Mouse (Mus musculus): Measurements from ENCODE around the gene Kmt5a. TPM values are rescaled to one million over a fixed set of nuclear protein-coding genes. Genes with fewer than 3 reads are reported as not detected.
A peak's percentile ranks its signal among the peaks of the same experiment; 100 is the strongest.

Kmt5a gene
- polyA plus RNA-seq, 1 experiment from 2014 or later: 61.3 TPM

GRCm38 (mm10) chr5:124506731-124507359, 67.1 kb downstream of the Kmt5a start:
- Histone ChIP-seq H3K4me3 (no peak overlapping the region), H3K4me1 (peaks cover 31% of the 10 kb centered on the region; the same call in 1 of the 2 replicates), H3K4me2 (no peak overlapping the region), H3K9me3 (no peaks in the 10 kb centered on the region), H3K36me3 (peaks cover 21% of the 10 kb centered on the region), H3K9ac (no peak overlapping the region), H3K27ac (no peak overlapping the region), H3K27me3 (no peaks in the 10 kb centered on the region)
- WGBS: 36% methylated on average over 10 of the region's 10 CpGs
- no peak for ATAC-seq (ENCODE audit: borderline replicate concordance, extremely low read depth, low FRiP score, low TSS enrichment)

GRCm38 (mm10) chr5:124509200-124509599, 69.5 kb downstream of the Kmt5a start:
- Histone ChIP-seq H3K4me2 (no peak overlapping the region; the same call in 1 of the 2 replicates), H3K36me3 (peaks cover 11% of the 10 kb centered on the region), H3K27ac (peak overlapping the region; percentile 87), H3K27me3 (no peaks in the 10 kb centered on the region), H3K4me1 (peaks cover 31% of the 10 kb centered on the region; the same call in 1 of the 2 replicates), H3K9me3 (no peaks in the 10 kb centered on the region), H3K4me3 (no peak overlapping the region), H3K9ac (no peak overlapping the region)
- ATAC-seq (ENCODE audit: borderline replicate concordance, extremely low read depth, low FRiP score, low TSS enrichment): 0 out of 2 replicates have a peak, but pooled peaks have one; percentile 7
- WGBS: 66% methylated on average over 6 of the region's 6 CpGs

DNA sequence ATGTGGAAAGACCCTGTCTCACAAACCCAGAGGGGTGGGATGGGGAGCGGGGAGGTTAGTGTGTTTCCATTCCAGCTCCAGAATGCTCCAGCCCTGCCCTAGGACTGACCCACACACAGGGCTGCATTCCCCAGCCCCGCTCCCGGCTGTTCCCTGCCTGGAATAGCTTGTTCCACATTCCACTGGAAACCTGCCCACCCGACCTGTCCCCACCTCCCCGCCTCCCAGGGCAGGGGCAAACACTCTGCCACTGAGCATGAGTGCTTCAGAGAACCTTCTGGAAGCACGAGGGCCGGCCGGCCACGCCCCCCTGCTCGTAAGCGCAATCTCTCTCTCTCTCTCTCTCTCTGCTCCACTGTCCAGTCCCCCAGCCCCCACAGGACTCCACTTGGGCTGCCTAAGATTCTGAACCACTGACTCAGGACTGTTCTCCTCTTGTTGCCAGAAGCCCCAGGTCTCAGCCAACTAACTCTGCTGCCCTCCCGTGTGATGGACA, 70.1 kb downstream of the Kmt5a start:
- H3K27ac ChIP-seq: peak overlapping the region; percentile 87
- H3K9ac ChIP-seq: no peak overlapping the region
- H3K4me2 ChIP-seq: no peak overlapping the region; the same call in 1 of the 2 replicates
- 39% methylated on average over 12 of the region's 12 CpGs for WGBS
- ATAC-seq (ENCODE audit: borderline replicate concordance, extremely low read depth, low FRiP score, low TSS enrichment): peak; percentile 91
- no peaks in the 10 kb centered on the region for H3K27me3 ChIP-seq
- H3K9me3 ChIP-seq: no peaks in the 10 kb centered on the region
- peaks cover 31% of the 10 kb centered on the region; the same call in 1 of the 2 replicates for H3K4me1 ChIP-seq
- no peak overlapping the region for H3K4me3 ChIP-seq
- peaks cover 15% of the 10 kb centered on the region for H3K36me3 ChIP-seq

DNA sequence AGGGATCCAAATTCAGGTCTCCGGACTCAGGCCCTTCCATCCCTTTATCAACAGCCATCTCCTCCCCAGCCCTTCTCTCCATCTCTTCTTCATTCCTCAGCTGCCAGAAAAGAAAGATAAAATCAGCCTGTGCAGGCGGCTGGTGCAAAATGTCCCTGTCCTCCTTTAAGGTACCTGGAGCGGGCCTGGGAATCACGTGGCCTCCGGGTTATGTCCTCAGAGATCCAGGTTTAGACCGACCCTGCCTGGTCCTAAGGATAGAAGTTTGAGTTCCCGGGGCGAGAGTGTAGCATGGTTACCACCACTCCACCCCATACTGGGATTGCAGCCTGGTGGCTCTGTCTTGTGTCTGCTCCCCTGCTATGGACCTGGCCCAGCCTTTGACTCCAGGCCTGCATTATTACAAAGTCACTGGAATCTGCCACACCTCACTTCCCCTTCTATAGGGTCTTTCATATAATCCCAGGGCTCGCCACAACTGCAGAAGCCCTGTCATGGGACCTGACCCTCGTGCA, 70.9 kb downstream of the Kmt5a start:
- H3K4me3 ChIP-seq: no peak overlapping the region
- no peak overlapping the region for H3K4me2 ChIP-seq
- H3K27me3 ChIP-seq: no peaks in the 10 kb centered on the region
- peaks cover 31% of the 10 kb centered on the region; the same call in 1 of the 2 replicates for H3K4me1 ChIP-seq
- no peak overlapping the region for H3K9ac ChIP-seq
- peaks cover 15% of the 10 kb centered on the region for H3K36me3 ChIP-seq
- peak overlapping the region; percentile 87 for H3K27ac ChIP-seq
- no peak for ATAC-seq (ENCODE audit: borderline replicate concordance, extremely low read depth, low FRiP score, low TSS enrichment)
- H3K9me3 ChIP-seq: no peaks in the 10 kb centered on the region
- WGBS: 78% methylated on average over 10 of the region's 10 CpGs

Small RNAs within 50 kb of the gene (microRNA-seq; reads per million reads assigned to microRNA genes)
- gene Gm27486: not detected

Other genes with a start within 250 kb of the Kmt5a start
- gene Pitpnm2, start 190.2 kb upstream of the Kmt5a start, polyA plus RNA-seq (2015; fragmentation: Nextera tagmentation; extraction: Ambion mirVana): 6.2 and 6.7 TPM in 2 replicates
- gene Mphosph9, start 112.0 kb upstream of the Kmt5a start, polyA plus RNA-seq (2015; fragmentation: Nextera tagmentation; extraction: Ambion mirVana): 13.1 and 16.6 TPM in 2 replicates
- 19.1 and 20.8 TPM in 2 replicates for gene 2810006K23Rik, start 111.8 kb upstream of the Kmt5a start, polyA plus RNA-seq (2015; fragmentation: Nextera tagmentation; extraction: Ambion mirVana)
- 118 and 192 TPM in 2 replicates for gene Cdk2ap1, start 76.8 kb upstream of the Kmt5a start, polyA plus RNA-seq (2015; fragmentation: Nextera tagmentation; extraction: Ambion mirVana)
- gene Sbno1, start 13.9 kb upstream of the Kmt5a start, polyA plus RNA-seq (2015; fragmentation: Nextera tagmentation; extraction: Ambion mirVana): 74.7 and 80.3 TPM in 2 replicates
- gene Rilpl2, start 38.4 kb downstream of the Kmt5a start, polyA plus RNA-seq (2015; fragmentation: Nextera tagmentation; extraction: Ambion mirVana): 31.4 and 31.7 TPM in 2 replicates
- 25.3 and 26.5 TPM in 2 replicates for gene Snrnp35, start 43.2 kb downstream of the Kmt5a start, polyA plus RNA-seq (2015; fragmentation: Nextera tagmentation; extraction: Ambion mirVana)
- gene Rilpl1, start 91.5 kb downstream of the Kmt5a start, polyA plus RNA-seq (2015; fragmentation: Nextera tagmentation; extraction: Ambion mirVana): 20.7 and 20.8 TPM in 2 replicates
- gene Tmed2, start 100.8 kb downstream of the Kmt5a start, polyA plus RNA-seq (2015; fragmentation: Nextera tagmentation; extraction: Ambion mirVana): 636 TPM in 2 replicates
- gene Ddx55, start 112.9 kb downstream of the Kmt5a start, polyA plus RNA-seq (2015; fragmentation: Nextera tagmentation; extraction: Ambion mirVana): 12.3 and 12.5 TPM in 2 replicates
- 70.1 and 76.6 TPM in 2 replicates for gene Eif2b1, start 139.2 kb downstream of the Kmt5a start, polyA plus RNA-seq (2015; fragmentation: Nextera tagmentation; extraction: Ambion mirVana)
- gene Gtf2h3, start 139.2 kb downstream of the Kmt5a start, polyA plus RNA-seq (2015; fragmentation: Nextera tagmentation; extraction: Ambion mirVana): 56.8 and 57.5 TPM in 2 replicates
- 38.6 and 45.1 TPM in 2 replicates for gene Atp6v0a2, start 188.6 kb downstream of the Kmt5a start, polyA plus RNA-seq (2015; fragmentation: Nextera tagmentation; extraction: Ambion mirVana)

All from lung, embryonic 15.5 days (tissue).